Mouse (Mus musculus): ENCODE results near the gene Draxin.

DNA sequence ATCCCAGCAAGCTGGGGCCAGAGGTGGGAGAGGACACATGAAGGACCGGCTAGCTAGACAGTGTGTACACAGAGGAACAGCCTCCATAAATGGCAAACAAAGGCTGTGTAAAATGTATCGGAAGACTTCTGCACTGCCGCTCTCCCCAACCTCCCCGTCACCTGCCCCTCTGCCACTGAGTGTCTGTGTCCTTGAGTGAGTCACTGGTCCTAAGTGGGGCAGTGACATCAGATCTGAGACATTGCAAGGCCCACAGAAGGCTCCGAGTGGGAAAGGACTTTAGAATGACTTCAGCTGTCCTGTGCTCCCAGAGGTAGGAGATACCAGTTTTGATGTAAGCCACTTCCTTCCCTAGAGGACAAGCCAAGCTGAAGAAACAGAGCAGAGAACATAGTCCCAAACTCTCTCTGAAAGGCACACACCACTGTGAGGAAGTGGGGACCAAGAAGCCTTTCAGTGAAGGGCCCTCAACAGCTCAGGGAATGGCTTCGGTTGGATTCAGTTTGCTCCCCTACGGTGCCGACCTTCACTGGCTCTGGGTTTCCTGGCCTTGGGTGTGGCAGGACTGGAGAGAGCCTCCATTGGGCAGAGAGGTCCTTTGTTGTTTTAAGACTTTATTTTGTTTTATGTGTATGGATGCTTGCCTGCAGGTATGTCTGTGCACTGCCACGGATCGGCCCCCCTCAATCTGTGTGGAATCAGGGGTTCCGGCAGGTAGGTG lies 37.8 kb downstream of the Draxin start:
- no peak for TF ChIP-seq POLR2A (IDR thresholded peaks at IDR 0.05; ENCODE audit: borderline replicate concordance, control insufficient read depth, low read depth, low read length)
- TF ChIP-seq CTCF (IDR thresholded peaks at IDR 0.05; ENCODE audit: control insufficient read depth, insufficient read depth, low read length): no peak
